ENCODE assay signal across 20 mouse cellular contexts in the genomic region with DNA sequence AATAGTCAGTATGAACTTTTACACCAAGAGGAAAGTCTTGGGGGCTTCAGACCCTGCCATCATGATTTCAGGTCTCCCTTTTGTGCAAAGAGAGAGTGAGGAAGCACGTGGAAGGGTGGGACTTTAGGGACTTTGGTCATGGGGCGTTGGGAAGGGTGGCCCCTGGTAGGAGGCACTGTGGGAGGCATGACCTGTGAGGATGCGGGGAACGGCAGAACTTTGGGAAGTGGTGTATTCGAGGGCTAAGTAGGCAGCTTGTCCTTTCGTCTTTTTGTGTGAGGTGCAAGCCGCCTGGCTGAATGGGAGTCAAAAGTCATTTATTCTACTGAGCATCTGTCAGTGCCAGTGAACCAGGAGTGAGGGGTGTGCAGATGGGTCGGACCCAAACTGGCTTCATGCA.
"Had no signal": no experiment of that assay in that cellular context is flagged by ENCODE, and none has a peak within 500 bp of the region (broad histone marks: within the 10 kb centered on the region; RNA-seq: fewer than 3 reads in every experiment).

No protein-coding gene starts in this region.

- H3K36me3 ChIP-seq: liver, embryonic 15.5 days; lung, embryonic 15.5 days; midbrain, embryonic 12.5 days; neural tube, embryonic 13.5 days; neural tube, embryonic 15.5 days had no signal

- H3K4me3 ChIP-seq: liver, embryonic 15.5 days; lung, embryonic 15.5 days; midbrain, embryonic 12.5 days; neural tube, embryonic 13.5 days; neural tube, embryonic 15.5 days had no signal

- H3K27me3 ChIP-seq: liver, embryonic 15.5 days; lung, embryonic 15.5 days; midbrain, embryonic 12.5 days; neural tube, embryonic 13.5 days; neural tube, embryonic 15.5 days had no signal

- H3K9me3 ChIP-seq: liver, embryonic 15.5 days; lung, embryonic 15.5 days; megakaryocyte, embryonic 14.5 days; midbrain, embryonic 12.5 days; neural tube, embryonic 13.5 days; neural tube, embryonic 15.5 days had no signal

- H3K9ac ChIP-seq: liver, embryonic 15.5 days; liver, postnatal 0 days; lung, embryonic 15.5 days; midbrain, embryonic 12.5 days; neural tube, embryonic 13.5 days; neural tube, embryonic 15.5 days had no signal

- H3K27ac ChIP-seq: liver, embryonic 15.5 days; lung, embryonic 15.5 days; macrophage; midbrain, embryonic 12.5 days; neural tube, embryonic 13.5 days; neural tube, embryonic 15.5 days had no signal

- H3K4me1 ChIP-seq: liver, embryonic 15.5 days; lung, embryonic 15.5 days; midbrain, embryonic 12.5 days; neural tube, embryonic 15.5 days had no signal

- H3K4me2 ChIP-seq: liver, embryonic 15.5 days; lung, embryonic 15.5 days; midbrain, embryonic 12.5 days; neural tube, embryonic 13.5 days; neural tube, embryonic 15.5 days had no signal

- DNase-seq: liver, postnatal 0 days; lung, adult 2 months; lung, postnatal 14 days; lung, postnatal 36 days; midbrain, embryonic 14.5 days; retina, postnatal 1 day; right cerebral cortex, adult 18-20 months; right cerebral cortex, postnatal 25 days; spleen, adult 18-20 months; thymus, adult 18-20 months; thymus, postnatal 14 days; thymus, postnatal 36 days had no signal

- ATAC-seq: liver, postnatal 0 days; lung, postnatal 0 days had no signal
